ENCODE assay signal across 8 mouse cellular contexts in the genomic region with DNA sequence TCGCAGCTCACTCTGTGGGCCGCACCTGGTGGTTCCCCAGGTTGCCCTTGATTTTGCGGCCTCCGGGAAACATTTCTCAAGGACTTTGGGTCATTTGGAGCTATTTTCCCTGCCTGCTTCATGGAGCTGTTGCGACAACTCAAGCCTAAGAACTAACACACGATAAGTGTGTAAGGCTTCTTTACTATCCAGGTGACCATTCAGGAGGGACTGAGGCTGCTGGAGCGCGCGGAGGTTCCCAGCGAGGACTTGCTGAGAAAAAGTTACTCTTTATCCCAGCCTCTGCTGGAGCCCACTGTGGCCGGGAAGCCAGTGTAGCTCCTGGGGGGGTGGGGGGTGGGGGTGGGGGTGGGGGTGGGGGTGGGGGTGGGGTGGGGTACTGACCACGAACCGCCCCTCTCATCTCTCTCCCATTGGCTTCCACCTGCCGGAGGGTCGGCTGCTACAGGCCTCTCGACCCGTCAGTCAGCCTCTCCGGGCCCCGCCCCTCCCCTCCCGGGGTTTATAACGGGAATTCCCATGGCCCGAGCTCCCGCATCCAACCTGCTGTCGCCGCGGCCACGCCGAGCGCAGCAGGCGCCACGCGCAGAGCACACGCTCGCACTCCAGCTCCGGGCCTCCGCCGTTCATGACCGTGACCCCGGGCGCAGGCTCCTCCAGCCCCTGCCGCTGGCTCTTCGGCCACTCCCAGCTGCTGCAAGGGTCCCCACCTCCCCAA. TPM values are rescaled to one million over a fixed set of nuclear protein-coding genes. Genes with fewer than 3 reads are reported as not detected.
DNase-seq lines count a peak whose midpoint lies in the region; ATAC-seq lines count a peak whose summit lies in the region.

A gene (plus strand): TSS at position 532 of the 718 bp plus-strand sequence.

- no peaks in the 10 kb centered on the region for H3K36me3 ChIP-seq in lung, embryonic 15.5 days
- H3K36me3 ChIP-seq in limb, embryonic 12.5 days = no peaks in the 10 kb centered on the region
- no peaks in the 10 kb centered on the region for H3K36me3 ChIP-seq in neural tube, embryonic 14.5 days (ENCODE audit: control insufficient read depth, insufficient read depth, low read length)

- peak within 1 kb of the TSS; percentile 27; the same call in 1 of the 2 replicates for H3K9ac ChIP-seq in lung, embryonic 15.5 days
- peak within 1 kb of the TSS; percentile 63 for H3K9ac ChIP-seq in limb, embryonic 12.5 days (replicated peaks)
- H3K9ac ChIP-seq in neural tube, embryonic 14.5 days (replicated peaks; ENCODE audit: low read depth, low read length) = peak within 1 kb of the TSS; percentile 72

- no peaks in the 10 kb centered on the region for H3K9me3 ChIP-seq in lung, embryonic 15.5 days
- H3K9me3 ChIP-seq in limb, embryonic 12.5 days = no peaks in the 10 kb centered on the region
- no peaks in the 10 kb centered on the region for H3K9me3 ChIP-seq in neural tube, embryonic 14.5 days (ENCODE audit: control insufficient read depth, low read length)

- H3K4me3 ChIP-seq in lung, embryonic 15.5 days = peak within 1 kb of the TSS; percentile 45
- H3K4me3 ChIP-seq in limb, embryonic 12.5 days (replicated peaks) = peak within 1 kb of the TSS; percentile 68
- peak within 1 kb of the TSS; percentile 68 for H3K4me3 ChIP-seq in neural tube, embryonic 14.5 days (ENCODE audit: low read depth, low read length)

- WGBS in lung, embryonic 15.5 days = 4% methylated on average over 39 of the region's 42 CpGs
- 5% methylated on average over 32 of the region's 42 CpGs for WGBS in limb, embryonic 12.5 days
- 4% methylated on average over 35 of the region's 42 CpGs for WGBS in neural tube, embryonic 14.5 days

- H3K27me3 ChIP-seq in lung, embryonic 15.5 days = peaks cover 61% of the 10 kb centered on the region
- peaks cover 49% of the 10 kb centered on the region for H3K27me3 ChIP-seq in limb, embryonic 12.5 days
- H3K27me3 ChIP-seq in neural tube, embryonic 14.5 days (ENCODE audit: control insufficient read depth, insufficient read depth, low read length) = no peaks in the 10 kb centered on the region

- peaks cover 8% of the 10 kb centered on the region for H3K4me1 ChIP-seq in lung, embryonic 15.5 days
- H3K4me1 ChIP-seq in limb, embryonic 12.5 days (replicated peaks) = peaks cover 39% of the 10 kb centered on the region
- H3K4me1 ChIP-seq in neural tube, embryonic 14.5 days (ENCODE audit: control insufficient read depth, insufficient read depth, low read length) = peaks cover 15% of the 10 kb centered on the region; the same call in 1 of the 2 replicates

- DNase-seq in lung, postnatal 25 days (ENCODE audit: low spot score) = no peak
- DNase-seq in embryo, embryonic 11 days = peak; percentile 90
- no peak for DNase-seq in gonadal fat pad, adult 2 months (ENCODE audit: low read depth)
- peak; percentile 4 to 40 for DNase-seq in kidney, adult 8-10 months
- DNase-seq in thymus, postnatal 4 days = peak; percentile 75

- peak within 1 kb of the TSS; percentile 92 for H3K4me2 ChIP-seq in lung, embryonic 15.5 days
- peak within 1 kb of the TSS; percentile 94 for H3K4me2 ChIP-seq in limb, embryonic 12.5 days
- H3K4me2 ChIP-seq in neural tube, embryonic 14.5 days (ENCODE audit: low read depth, low read length) = peak within 1 kb of the TSS; percentile 92

- H3K27ac ChIP-seq in lung, embryonic 15.5 days = no peak within 1 kb of the TSS
- peak within 1 kb of the TSS; percentile 64 for H3K27ac ChIP-seq in limb, embryonic 12.5 days
- H3K27ac ChIP-seq in neural tube, embryonic 14.5 days (ENCODE audit: low read depth, low read length) = peak within 1 kb of the TSS; percentile 28; the same call in 1 of the 2 replicates

- peak; percentile 67; the same call in 1 of the 2 replicates for ATAC-seq in lung, embryonic 15.5 days (ENCODE audit: borderline replicate concordance, extremely low read depth, low FRiP score, low TSS enrichment)
- ATAC-seq in limb, embryonic 12.5 days (ENCODE audit: insufficient number of reproducible peaks, insufficient read depth, low FRiP score, low TSS enrichment, low read depth) = peak; percentile 70
- ATAC-seq in neural tube, embryonic 14.5 days (ENCODE audit: low read depth) = peak; percentile 94

RNA-seq across cellular contexts. Expression of the gene that starts here (rescaled TPM):
- 1.2 and 1.3 TPM in 2 replicates for polyA plus RNA-seq in lung, embryonic 15.5 days (2015; fragmentation: Nextera tagmentation; extraction: Ambion mirVana)
- polyA plus RNA-seq in gonadal fat pad, adult 2 months (2012; rRNA removed) = 51.5 and 58.4 TPM in 2 replicates
- polyA plus RNA-seq in limb, embryonic 12.5 days (2016; fragmentation: Nextera tagmentation; extraction: Ambion mirVana) = 11.4 and 13.1 TPM in 2 replicates
- polyA plus RNA-seq in neural tube, embryonic 14.5 days (2014; fragmentation: Nextera tagmentation; extraction: Ambion mirVana) = 10.1 and 11.0 TPM in 2 replicates

Comparison
In these comparisons a context has a peak if more than half of its experiments do, and no peak if none do; other contexts are left out.
1. DNase-seq: peak in embryo, embryonic 11 days (single experiment), kidney, adult 8-10 months (2 of 2) and thymus, postnatal 4 days (single experiment); none in lung, postnatal 25 days (single experiment) and gonadal fat pad, adult 2 months (single experiment).
2. Peak in every context shown above with its lines, with median percentiles within 50 percentile points of each other: ATAC-seq, H3K4me2 ChIP-seq, H3K4me3 ChIP-seq and H3K9ac ChIP-seq.